ENCODE assay signal across 8 mouse cellular contexts in genomic region chr5:24347186-24347875, GRCm38 (mm10). TPM values are rescaled to one million over a fixed set of nuclear protein-coding genes. Genes with fewer than 3 reads are reported as not detected.
DNase-seq lines count a peak whose midpoint lies in the region; ATAC-seq and TF ChIP-seq lines count a peak whose summit lies in the region.

No protein-coding gene starts in this region.

- H3K9me3 ChIP-seq in kidney, embryonic 14.5 days (ENCODE audit: control insufficient read depth, low read length), result no peaks in the 10 kb centered on the region
- H3K9me3 ChIP-seq in forebrain, embryonic 15.5 days, result no peaks in the 10 kb centered on the region
- H3K9me3 ChIP-seq in lung, embryonic 15.5 days, result no peaks in the 10 kb centered on the region

- H3K4me1 ChIP-seq in kidney, embryonic 14.5 days (ENCODE audit: control insufficient read depth, insufficient read depth, low read length), result peaks cover 61% of the 10 kb centered on the region
- peaks cover 64% of the 10 kb centered on the region for H3K4me1 ChIP-seq in forebrain, embryonic 15.5 days
- H3K4me1 ChIP-seq in lung, embryonic 15.5 days, result peaks cover 82% of the 10 kb centered on the region
- H3K4me1 ChIP-seq in thymus, adult 2 months (replicated peaks; ENCODE audit: control insufficient read depth, insufficient read depth, low read length), result peaks cover 79% of the 10 kb centered on the region

- peak overlapping the region; percentile 96 for H3K4me2 ChIP-seq in kidney, embryonic 14.5 days (replicated peaks; ENCODE audit: low read depth, low read length)
- peak overlapping the region; percentile 100; the same call in 1 of the 2 replicates for H3K4me2 ChIP-seq in forebrain, embryonic 15.5 days (replicated peaks)
- H3K4me2 ChIP-seq in lung, embryonic 15.5 days, result peak overlapping the region; percentile 92

- intact Hi-C loops in left cerebral cortex, adult 2 months (cut with DNase I), result no loop called here

- no peak for DNase-seq in kidney, adult 8-10 months
- DNase-seq in thymus, adult 2 months, result peak; percentile 71
- no peak for DNase-seq in ovary, postnatal 14 days (ENCODE audit: low spot score)
- DNase-seq in left cerebral cortex, adult 2 months (ENCODE audit: extremely low spot score in 1 of 2, low spot score in 2 of 2), result no peak
- DNase-seq in adrenal gland, postnatal 36 days, result no peak

- no peak for ATAC-seq in kidney, embryonic 14.5 days (ENCODE audit: low FRiP score, low TSS enrichment)
- ATAC-seq in forebrain, embryonic 15.5 days (replicated peaks), result no peak
- ATAC-seq in lung, embryonic 15.5 days (ENCODE audit: borderline replicate concordance, extremely low read depth, low FRiP score, low TSS enrichment), result no peak

- TF ChIP-seq POLR2A in thymus, adult 2 months (IDR thresholded peaks at IDR 0.05; ENCODE audit: control insufficient read depth, extremely low read depth, insufficient read depth, low read length, poor library complexity), result no peak

- H3K36me3 ChIP-seq in kidney, embryonic 14.5 days (ENCODE audit: control insufficient read depth, insufficient read depth, low read length), result no peaks in the 10 kb centered on the region
- H3K36me3 ChIP-seq in forebrain, embryonic 15.5 days, result no peaks in the 10 kb centered on the region
- no peaks in the 10 kb centered on the region for H3K36me3 ChIP-seq in lung, embryonic 15.5 days
- no peaks in the 10 kb centered on the region for H3K36me3 ChIP-seq in thymus, adult 2 months (ENCODE audit: control insufficient read depth, insufficient read depth, low read length)

- 29% methylated on average over 7 of the region's 7 CpGs for WGBS in kidney, embryonic 14.5 days
- 61% methylated on average over 7 of the region's 7 CpGs for WGBS in forebrain, embryonic 15.5 days
- WGBS in lung, embryonic 15.5 days, result 27% methylated on average over 7 of the region's 7 CpGs
- WGBS in thymus, adult 2 months, result 23% methylated on average over 7 of the region's 7 CpGs

- peaks cover 8% of the 10 kb centered on the region; the same call in 1 of the 2 replicates for H3K27me3 ChIP-seq in kidney, embryonic 14.5 days (ENCODE audit: control insufficient read depth, insufficient read depth, low read length)
- peaks cover 15% of the 10 kb centered on the region; the same call in 1 of the 2 replicates for H3K27me3 ChIP-seq in forebrain, embryonic 15.5 days
- peaks cover 32% of the 10 kb centered on the region for H3K27me3 ChIP-seq in lung, embryonic 15.5 days
- no peaks in the 10 kb centered on the region for H3K27me3 ChIP-seq in thymus, adult 2 months (ENCODE audit: control insufficient read depth, insufficient read depth, low read length)

- no peak overlapping the region for H3K27ac ChIP-seq in kidney, embryonic 14.5 days (ENCODE audit: low read depth, low read length)
- H3K27ac ChIP-seq in forebrain, embryonic 15.5 days (replicated peaks), result no peak overlapping the region
- H3K27ac ChIP-seq in lung, embryonic 15.5 days, result no peak overlapping the region
- peak overlapping the region; percentile 97 for H3K27ac ChIP-seq in thymus, adult 2 months (ENCODE audit: control insufficient read depth, insufficient read depth, low read length)
- H3K27ac ChIP-seq in left cerebral cortex, adult 2 months, result no peak overlapping the region

- TF ChIP-seq CTCF in thymus, adult 2 months (IDR thresholded peaks at IDR 0.05; ENCODE audit: borderline replicate concordance, control insufficient read depth, extremely low read depth, insufficient read depth, low read length, poor library complexity), result no peak
- TF ChIP-seq CTCF in left cerebral cortex, adult 2 months (IDR thresholded peaks at IDR 0.05), result no peak

- H3K4me3 ChIP-seq in kidney, embryonic 14.5 days (ENCODE audit: low read length), result no peak overlapping the region
- no peak overlapping the region for H3K4me3 ChIP-seq in forebrain, embryonic 15.5 days
- peak overlapping the region; percentile 44; the same call in 1 of the 2 replicates for H3K4me3 ChIP-seq in lung, embryonic 15.5 days
- H3K4me3 ChIP-seq in thymus, adult 2 months (ENCODE audit: control insufficient read depth, insufficient read depth, low read length), result peak overlapping the region; percentile 23
- no peak overlapping the region for H3K4me3 ChIP-seq in left cerebral cortex, adult 2 months

- no peak overlapping the region for H3K9ac ChIP-seq in kidney, embryonic 14.5 days (ENCODE audit: low read depth, low read length)
- no peak overlapping the region for H3K9ac ChIP-seq in forebrain, embryonic 15.5 days (replicated peaks)
- H3K9ac ChIP-seq in lung, embryonic 15.5 days, result no peak overlapping the region

RNA-seq across cellular contexts. Expression of gene Kcnh2, which starts 4.1 kb away (rescaled TPM):
- polyA plus RNA-seq in kidney, embryonic 14.5 days (2014; fragmentation: Nextera tagmentation; extraction: Ambion mirVana), result 4.6 and 5.7 TPM in 2 replicates
- polyA plus RNA-seq in forebrain, embryonic 15.5 days (2015; fragmentation: Nextera tagmentation; extraction: Ambion mirVana), result 5.2 and 6.4 TPM in 2 replicates
- polyA plus RNA-seq in lung, embryonic 15.5 days (2015; fragmentation: Nextera tagmentation; extraction: Ambion mirVana), result 6.0 and 7.0 TPM in 2 replicates
- 187 and 196 TPM in 2 replicates for polyA plus RNA-seq in thymus, adult 2 months (2012; rRNA removed)
- total RNA-seq in left cerebral cortex, adult 2 months (2021), result 10 to 100 TPM; 28.6 to 32.8 TPM
- total RNA-seq in adrenal gland, postnatal 36 days (2021), result 10 to 100 TPM; 14.4 to 14.7 TPM

RNA-seq across cellular contexts. Expression of gene Nos3, which starts 17.3 kb away (rescaled TPM):
- polyA plus RNA-seq in kidney, embryonic 14.5 days (2014; fragmentation: Nextera tagmentation; extraction: Ambion mirVana), result 6.3 and 12.0 TPM in 2 replicates
- 7.4 TPM in 2 replicates for polyA plus RNA-seq in forebrain, embryonic 15.5 days (2015; fragmentation: Nextera tagmentation; extraction: Ambion mirVana)
- polyA plus RNA-seq in lung, embryonic 15.5 days (2015; fragmentation: Nextera tagmentation; extraction: Ambion mirVana), result 17.1 and 18.8 TPM in 2 replicates
- polyA plus RNA-seq in thymus, adult 2 months (2012; rRNA removed), result 3.7 and 5.7 TPM in 2 replicates
- total RNA-seq in left cerebral cortex, adult 2 months (2021), result 1 to 10 TPM; 8.8 to 9.3 TPM
- total RNA-seq in adrenal gland, postnatal 36 days (2021), result 10 to 100 TPM in 1 of 2 experiments, 1 to 10 TPM in 1; 7.1 to 14.2 TPM

RNA-seq across cellular contexts. Expression of gene Atg9b, which starts 44.6 kb away (rescaled TPM):
- polyA plus RNA-seq in kidney, embryonic 14.5 days (2014; fragmentation: Nextera tagmentation; extraction: Ambion mirVana), result 1.1 and 1.3 TPM in 2 replicates
- polyA plus RNA-seq in forebrain, embryonic 15.5 days (2015; fragmentation: Nextera tagmentation; extraction: Ambion mirVana), result 0.64 and 0.93 TPM in 2 replicates
- 0.64 and 0.77 TPM in 2 replicates for polyA plus RNA-seq in lung, embryonic 15.5 days (2015; fragmentation: Nextera tagmentation; extraction: Ambion mirVana)
- polyA plus RNA-seq in thymus, adult 2 months (2012; rRNA removed), result 6.8 and 8.1 TPM in 2 replicates
- total RNA-seq in left cerebral cortex, adult 2 months (2021), result 1 to 10 TPM; 4.0 to 4.2 TPM
- total RNA-seq in adrenal gland, postnatal 36 days (2021), result 1 to 10 TPM in 1 of 2 experiments, under 1 TPM in 1; 0.99 to 1.6 TPM

RNA-seq across cellular contexts. Expression of gene Abcb8, which starts 46.1 kb away (rescaled TPM):
- 44.9 and 55.0 TPM in 2 replicates for polyA plus RNA-seq in kidney, embryonic 14.5 days (2014; fragmentation: Nextera tagmentation; extraction: Ambion mirVana)
- polyA plus RNA-seq in forebrain, embryonic 15.5 days (2015; fragmentation: Nextera tagmentation; extraction: Ambion mirVana), result 47.9 and 48.7 TPM in 2 replicates
- polyA plus RNA-seq in lung, embryonic 15.5 days (2015; fragmentation: Nextera tagmentation; extraction: Ambion mirVana), result 44.7 and 49.6 TPM in 2 replicates
- 78.2 and 85.0 TPM in 2 replicates for polyA plus RNA-seq in thymus, adult 2 months (2012; rRNA removed)
- total RNA-seq in left cerebral cortex, adult 2 months (2021), result 10 to 100 TPM; 45.3 to 54.9 TPM
- 10 to 100 TPM; 66.8 to 76.5 TPM for total RNA-seq in adrenal gland, postnatal 36 days (2021)

Comparison
In these comparisons a context has a peak if more than half of its experiments do, and no peak if none do; other contexts are left out.
1. H3K4me3 ChIP-seq: peak in lung, embryonic 15.5 days (single experiment) and thymus, adult 2 months (single experiment); none in kidney, embryonic 14.5 days (single experiment), forebrain, embryonic 15.5 days (single experiment) and left cerebral cortex, adult 2 months (single experiment).
2. RNA of gene Kcnh2, which starts 4.1 kb away (polyA plus RNA-seq): 187 to 196 TPM in thymus, adult 2 months; 6.0 to 7.0 TPM in lung, embryonic 15.5 days, 5.2 to 6.4 TPM in forebrain, embryonic 15.5 days and 4.6 to 5.7 TPM in kidney, embryonic 14.5 days; every median in the first group is over 10 times any median in the second.
3. Peak in every context shown above with its lines, with median percentiles within 50 percentile points of each other: H3K4me2 ChIP-seq.